Mouse (Mus musculus) testis, postnatal 10 days (tissue): ENCODE measurements around the gene Mxi1.

Experiments
- DNase-seq: peaks from one replicate; pipeline ENCODE4 v3.0.0; 2021; ENCODE audit warnings: low spot score

The Mxi1 gene

DNA sequence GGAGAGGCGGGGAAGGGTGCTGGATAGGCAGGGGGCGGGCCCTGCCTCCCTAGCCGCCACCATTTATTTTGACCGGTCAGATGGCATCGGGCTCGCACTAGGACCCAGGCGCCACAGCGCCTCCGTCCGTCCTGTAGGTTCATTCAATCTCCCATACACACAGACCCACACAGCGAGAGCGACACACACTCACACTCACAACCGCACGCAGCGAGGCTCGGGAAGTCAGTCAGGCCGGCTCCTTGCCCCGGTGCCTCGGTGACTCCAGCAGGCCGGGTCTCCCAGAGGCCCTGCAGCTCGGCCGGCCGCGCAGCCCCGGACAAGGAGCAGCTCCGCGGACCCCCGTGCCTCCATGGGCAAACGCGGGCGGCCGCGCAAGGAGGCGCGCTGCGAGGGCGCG lies at the start of gene Mxi1:
Gene Mxi1, plus strand, starts transcription at position 171 of the 400 bp plus-strand sequence.
- DNase-seq = peak; percentile 82

GRCm38 (mm10) chr19:53260828-53261227 lies 49.5 kb upstream of the Mxi1 start:
- DNase-seq = no peak

DNA sequence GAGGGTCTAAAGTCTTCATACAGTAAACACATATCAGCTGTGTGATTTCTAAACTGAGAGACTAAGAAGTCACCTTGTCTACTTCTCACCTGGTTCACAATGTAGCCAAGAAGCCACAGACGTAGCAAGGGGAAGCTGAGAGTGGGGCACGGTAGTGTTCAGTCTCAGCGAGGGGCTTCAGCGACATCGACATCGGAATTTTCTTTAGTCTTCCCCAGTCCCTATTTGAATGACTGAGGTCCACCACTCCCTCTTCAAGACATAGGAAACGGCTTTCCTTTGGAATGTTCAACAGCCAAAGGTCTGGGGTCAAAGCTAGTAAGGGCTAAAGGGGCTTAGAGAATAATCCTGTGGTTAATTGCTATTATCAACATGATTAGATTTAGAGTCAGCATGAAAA lies 48.3 kb upstream of the Mxi1 start:
- DNase-seq = no peak

DNA sequence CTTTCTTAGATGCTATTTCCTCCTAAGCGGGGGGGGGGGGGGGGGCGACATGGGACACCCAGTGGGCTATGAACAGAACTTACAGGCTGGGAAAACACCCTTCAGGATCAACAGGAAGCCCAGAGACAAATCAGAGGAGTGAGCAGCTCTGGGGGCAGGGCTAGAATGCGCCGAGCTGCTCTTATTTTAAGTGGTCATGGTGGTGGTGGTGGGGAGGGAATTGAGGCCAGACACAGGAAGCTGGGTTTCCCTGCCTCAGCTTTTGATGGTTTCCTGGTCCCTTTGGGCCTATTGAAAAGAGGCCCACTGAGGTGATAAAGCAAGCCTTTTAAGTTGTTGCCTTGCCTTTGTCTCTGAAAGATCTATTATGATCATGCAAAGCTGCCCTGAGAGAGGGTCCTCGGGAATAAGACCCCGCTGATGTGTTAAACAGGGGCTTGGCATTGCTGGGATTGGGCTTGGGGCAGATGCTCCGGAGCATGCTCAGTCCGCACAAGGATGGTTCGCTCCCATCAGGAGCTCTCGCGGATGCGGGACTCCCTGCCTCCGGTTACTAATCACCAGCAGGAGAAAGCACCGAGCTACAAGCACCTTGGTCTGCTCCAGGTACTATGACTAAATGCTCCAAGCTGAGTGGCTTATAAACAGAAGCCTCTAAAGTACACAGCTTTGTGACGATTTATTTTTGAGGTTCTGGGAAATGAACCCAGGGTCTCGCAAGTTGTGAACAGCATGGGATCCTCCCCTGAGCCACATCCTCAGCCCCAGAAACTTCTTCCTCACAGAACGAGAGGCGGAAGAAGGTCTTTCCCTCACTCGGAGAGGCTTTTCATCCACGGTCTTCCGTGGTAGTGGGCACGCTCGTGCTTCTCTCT lies 46.2 kb upstream of the Mxi1 start:
- no peak for DNase-seq

DNA sequence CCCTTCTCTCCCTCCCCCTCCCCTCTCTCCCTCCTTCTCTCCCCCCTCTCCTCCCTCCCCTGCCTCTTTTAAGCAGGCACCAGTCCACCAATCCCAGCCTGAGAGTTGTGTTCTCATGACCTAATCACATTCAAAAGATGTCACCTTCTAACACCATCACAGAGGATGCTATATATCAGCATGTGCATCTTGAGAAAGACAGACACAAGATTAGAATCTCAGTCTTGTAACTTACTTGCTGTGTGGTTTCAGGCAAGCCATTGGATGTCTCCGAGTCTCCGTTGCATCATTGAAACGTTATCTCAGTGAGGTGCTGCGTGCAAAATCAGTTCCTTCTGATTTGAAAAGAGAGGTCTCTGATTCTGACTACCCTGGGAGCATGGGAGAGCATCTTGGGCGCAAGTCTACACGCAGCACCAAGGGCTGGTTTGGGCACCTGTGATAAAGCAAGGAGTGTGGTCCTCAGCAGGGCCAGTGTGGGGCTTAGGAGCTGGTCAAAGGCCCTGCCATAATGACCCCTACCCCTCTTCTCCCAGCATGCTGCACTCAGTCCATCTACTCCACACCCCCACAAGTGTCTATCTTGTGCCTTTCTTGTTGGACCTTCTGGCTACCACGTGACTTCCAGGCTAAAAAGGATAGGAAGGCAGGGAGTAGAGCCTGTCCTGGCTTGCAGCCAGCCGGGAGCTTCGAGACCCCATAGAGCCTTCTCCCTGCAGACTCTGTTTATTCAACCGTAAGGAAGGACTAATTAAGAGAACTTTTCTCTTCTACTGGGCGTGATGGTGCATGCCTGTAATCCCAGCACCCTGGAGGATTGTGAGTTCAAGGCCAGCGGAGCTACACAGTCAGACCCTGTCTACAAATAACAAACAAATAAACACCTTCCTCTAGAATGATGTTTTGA lies 45.2 kb upstream of the Mxi1 start:
- no peak for DNase-seq

DNA sequence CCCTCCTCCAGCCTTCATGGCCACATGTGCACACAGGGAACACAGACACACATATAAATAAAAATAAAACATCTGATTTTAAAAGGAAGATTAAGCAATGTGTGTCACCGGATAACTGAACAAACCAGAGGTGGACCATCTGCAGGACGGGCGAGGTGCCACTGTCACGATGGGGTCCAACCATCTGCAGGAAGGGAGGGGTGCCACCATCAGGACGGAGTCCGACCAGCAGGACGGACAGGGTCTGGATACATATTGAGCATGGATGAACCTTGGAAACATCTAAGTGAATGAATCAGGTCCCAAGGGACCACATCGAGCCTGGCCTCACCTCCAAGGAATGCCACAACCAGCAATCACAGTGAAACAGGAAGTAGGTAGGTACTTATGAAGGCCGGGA lies 43.0 kb upstream of the Mxi1 start:
- no peak for DNase-seq

DNA sequence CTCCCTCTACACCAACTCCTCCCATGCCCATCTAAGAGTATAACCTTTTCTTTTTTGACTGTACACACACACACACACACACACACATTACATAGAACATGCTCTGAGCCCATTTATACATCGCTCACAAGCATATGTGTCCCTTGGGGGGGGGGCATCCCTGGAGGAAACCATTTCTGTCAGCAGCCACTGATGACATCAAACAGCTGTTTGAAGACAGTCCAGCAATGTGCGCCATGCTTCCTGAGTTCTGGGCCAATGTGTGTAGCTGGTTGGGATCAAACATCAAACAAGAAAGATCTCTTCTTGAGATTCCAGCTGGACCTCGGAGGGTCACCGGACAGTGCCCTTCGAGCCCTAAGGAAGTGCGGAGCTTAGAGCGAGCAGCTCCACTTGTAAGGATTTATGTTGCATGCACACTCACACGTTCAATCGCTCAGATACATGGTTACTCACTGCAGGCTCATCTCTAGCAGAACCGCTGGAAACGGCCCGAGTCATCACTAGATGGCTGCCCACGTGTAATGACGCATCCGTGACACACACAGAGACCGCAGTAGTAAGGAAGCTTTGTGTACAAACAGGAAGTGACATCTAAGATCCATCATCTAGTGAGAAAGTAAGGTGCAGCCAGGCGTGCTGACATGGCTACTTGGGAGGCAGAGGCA lies 37.1 kb upstream of the Mxi1 start:
- DNase-seq = no peak

DNA sequence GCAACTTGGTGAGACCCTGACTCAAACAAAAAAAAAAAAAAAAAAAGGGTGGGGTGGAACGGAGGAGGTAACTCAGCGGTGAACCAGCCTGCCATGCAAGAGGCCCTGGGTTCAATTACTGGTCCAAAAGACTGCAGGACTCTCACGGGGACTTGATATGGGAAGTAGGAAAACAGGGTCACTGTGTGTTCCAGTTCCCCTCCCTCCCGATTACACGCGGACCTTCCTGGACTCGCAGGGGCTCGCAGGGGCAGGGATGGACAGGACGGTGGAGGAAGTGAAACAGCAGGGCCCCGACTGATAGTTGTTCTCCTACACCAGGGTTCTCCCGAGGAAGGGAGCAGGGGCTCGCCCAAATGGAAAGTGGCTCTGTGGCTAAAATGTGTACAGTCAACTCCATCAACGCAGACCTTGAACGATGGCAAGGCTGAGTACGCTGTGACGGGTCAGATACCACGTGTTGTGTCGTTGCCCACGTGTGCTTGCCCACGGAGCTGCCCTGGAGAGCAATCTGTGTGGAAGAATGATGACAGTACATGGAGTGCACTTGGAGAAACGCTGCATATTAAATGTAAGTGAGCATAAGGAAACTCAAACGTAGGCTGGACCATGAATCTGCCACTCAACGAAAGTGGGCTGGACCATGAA lies 36.4 kb upstream of the Mxi1 start:
- no peak for DNase-seq

DNA sequence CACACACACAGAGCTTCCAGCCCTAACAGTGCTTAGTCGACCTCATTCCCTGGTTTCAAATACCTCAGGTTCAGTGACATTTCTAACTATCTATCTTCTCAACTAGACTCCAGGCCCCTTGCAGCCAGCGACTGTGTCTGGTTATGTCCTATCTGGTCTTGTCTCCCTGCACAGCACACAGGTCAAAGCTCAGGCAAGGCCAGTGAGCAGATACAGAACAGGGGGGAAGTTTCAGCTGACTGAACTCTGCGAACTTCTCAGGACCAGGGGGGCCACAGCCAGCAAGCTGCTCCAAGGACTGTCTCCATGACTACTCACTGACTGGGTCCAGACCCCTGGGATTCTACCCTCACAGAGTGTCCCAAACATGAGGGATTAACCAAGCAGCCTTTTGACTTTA lies 35.1 kb upstream of the Mxi1 start:
- no peak for DNase-seq

DNA sequence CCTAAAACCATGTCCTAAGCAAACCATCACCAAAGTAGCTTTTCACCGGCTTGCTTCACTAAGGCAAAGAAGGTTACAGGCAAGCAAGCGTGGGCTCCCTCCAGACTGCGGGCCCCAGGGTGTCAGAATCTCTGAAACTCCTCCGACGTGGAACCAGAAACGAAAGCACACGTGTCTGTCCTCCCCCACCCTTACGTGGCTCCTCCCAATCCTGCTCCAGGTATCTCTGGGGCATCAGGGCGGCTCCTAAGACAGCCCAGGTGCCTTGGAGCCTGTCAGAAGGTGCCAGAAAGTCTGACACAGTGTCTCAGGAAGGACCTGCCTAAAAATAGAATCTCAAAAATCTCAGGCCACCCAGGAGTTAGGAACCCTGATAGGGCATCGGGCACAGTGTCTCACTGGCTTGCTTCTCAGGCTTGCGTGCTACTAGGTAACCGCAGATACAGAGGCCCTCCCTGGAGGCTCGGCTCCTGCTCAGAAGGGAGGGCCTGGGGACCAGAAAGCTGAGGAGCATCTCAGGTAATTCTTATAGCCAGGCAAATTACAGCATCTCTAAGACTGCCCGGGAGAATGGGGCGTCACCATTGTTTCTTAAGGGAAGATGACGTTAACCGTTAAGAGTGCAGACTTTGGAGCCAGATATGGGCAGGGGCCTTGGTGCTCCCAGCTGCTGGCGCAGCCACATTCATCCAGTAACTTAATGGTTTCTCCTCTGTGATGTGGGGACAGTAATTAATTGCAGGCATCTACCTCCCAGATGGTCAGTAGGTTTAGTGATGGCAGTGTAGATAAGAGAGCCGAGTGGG lies 33.2 kb upstream of the Mxi1 start:
- no peak for DNase-seq

- DNase-seq = no peak
These were observed 31.6 kb upstream of the Mxi1 start for GRCm38 (mm10) chr19:53278491-53279415.

GRCm38 (mm10) chr19:53280254-53280653 lies 30.1 kb upstream of the Mxi1 start:
- DNase-seq = no peak

DNA sequence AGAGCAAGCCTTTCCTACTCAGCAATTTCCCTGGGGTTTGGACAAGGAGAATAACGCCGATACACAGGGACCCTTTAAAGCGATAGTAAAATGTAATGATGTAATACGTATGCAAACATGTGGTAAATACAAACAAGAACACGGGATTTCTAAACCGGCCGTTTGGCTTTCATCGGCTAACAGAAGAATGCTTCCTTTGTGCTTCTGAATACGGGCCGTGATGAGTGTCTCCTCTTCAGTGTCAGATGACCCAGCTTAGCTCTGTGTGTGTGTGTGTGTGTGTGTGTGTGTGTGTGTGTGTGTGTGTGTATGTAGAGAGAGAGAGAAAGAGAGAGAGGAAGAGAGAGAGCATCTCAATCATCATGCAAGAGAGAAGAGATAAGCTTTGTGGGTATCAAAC lies 27.7 kb upstream of the Mxi1 start:
- DNase-seq = no peak

DNA sequence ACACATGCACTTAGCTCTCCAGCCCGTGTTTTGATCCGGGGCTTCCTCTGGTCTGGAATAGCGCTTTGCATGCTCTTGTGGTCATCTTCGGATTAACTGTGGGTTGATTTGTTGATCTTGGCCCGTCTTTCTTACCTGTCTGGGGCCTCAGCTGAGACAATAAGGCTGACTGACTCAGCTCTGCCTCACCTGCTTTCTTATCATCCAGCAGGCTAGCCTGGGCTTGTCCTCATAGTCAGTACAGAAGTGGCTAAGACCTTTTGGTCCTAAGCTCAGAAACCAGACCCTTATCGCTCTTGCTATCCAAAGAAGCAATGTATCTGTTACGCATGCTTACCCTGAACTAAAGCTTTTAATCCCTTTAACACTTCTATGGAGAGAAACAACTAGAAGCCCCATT lies 26.6 kb upstream of the Mxi1 start:
- no peak for DNase-seq

GRCm38 (mm10) chr19:53284268-53285208 lies 25.8 kb upstream of the Mxi1 start:
- no peak for DNase-seq

GRCm38 (mm10) chr19:53296331-53297254 lies 13.7 kb upstream of the Mxi1 start:
- DNase-seq = no peak

DNA sequence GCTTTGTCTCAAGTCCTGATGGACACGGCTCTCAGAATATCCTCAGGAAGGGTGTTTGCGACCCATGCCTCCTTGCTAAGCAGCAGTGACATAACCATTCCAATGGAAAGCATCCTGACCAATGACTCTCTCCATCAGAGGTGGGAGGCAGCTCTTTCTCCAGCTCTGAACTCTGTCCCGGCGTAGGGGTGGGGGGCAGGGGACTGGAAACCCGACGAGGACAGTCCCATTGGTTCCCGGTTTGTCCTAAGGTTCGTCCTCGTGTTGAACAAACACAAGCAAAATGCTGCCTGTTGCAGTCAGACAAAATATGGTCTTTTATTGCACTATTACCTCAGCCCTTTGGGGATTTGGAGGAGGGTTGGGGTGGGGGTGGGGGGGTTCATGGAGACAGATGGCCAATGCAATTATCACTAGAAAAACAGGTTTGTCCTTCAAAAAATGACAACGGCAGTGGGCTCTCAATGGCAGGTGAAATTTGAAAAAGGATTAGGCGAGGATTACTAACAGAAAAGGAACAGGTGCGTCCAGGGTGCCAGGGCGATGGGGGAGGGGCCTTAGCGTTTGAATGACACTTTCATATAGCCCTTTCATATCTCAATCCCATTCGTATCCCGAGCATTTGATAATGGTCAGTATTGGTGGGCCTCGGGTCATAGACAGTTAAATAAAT lies 11.0 kb upstream of the Mxi1 start:
- no peak for DNase-seq
